Mouse (Mus musculus): ENCODE measurements around the gene Cdc42bpb.
A peak's percentile ranks its signal among the peaks of the same experiment; 100 is the strongest.

Gene Cdc42bpb

DNA sequence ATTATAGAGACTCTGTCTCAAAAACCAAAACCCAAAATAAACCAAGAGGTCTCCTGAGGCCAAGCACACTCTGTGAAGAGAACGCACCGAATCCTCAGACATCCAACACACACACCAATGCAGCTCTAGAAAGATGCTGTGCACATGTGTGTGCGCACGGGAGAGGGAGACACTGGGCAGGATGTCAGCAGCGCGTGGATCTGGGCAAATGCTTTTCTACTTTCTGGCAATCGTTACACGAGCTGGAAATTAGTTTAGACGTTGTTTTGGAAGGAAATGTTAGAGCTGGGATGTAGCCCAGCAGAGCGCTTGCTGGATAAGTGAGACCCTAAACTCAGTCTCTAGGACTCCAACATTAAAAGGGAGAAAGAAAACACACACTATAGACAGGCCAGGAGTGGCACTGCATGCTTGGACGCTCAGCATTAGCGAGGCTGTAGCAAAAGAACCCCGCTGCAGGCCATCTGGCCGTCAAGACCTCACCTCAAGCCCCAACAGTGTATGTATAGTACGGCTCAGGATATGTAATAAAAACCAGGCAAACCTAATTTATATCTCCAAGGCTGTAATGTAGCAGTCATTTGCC, 44.4 kb downstream of the Cdc42bpb start:
- no peak for DNase-seq

DNA sequence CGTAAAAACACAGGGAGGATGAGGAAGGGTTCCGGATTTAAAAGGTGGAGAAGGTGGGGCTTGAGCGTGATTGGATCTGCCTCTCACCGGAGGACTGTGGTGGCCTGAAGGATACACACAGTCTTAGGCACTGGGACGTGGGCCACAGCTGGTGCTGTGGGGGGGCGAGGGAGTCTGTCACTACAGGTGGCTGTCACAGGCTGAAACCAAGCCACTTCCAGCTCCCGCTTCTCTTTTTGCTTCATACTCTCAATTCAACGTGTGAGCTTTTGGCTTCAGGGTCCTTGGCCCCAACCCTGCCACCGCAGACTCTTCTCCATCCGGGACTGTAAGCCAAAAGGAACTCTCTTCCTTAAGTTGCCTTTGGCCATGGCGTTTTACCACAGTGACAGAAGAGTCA, 45.1 kb downstream of the Cdc42bpb start:
- no peak for DNase-seq

DNA sequence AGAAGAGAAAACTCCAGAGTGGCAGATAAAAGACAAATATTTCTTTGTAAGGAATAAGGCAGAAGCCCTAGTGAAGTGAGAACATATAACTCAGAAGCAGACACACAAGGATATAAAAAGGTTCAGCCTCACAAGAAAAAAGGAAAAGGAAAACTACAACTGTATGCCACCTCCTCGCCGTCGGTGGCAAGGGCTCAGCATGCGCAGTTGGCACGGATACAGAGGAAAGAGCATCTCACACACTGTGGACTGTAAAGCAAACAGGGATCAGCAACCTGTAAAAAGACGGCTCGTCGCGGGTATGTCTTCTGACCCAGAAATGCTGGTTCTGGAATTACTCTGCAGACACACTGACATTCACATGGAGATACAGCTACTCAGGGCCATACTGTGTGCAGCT, 45.9 kb downstream of the Cdc42bpb start:
- no peak for DNase-seq

DNA sequence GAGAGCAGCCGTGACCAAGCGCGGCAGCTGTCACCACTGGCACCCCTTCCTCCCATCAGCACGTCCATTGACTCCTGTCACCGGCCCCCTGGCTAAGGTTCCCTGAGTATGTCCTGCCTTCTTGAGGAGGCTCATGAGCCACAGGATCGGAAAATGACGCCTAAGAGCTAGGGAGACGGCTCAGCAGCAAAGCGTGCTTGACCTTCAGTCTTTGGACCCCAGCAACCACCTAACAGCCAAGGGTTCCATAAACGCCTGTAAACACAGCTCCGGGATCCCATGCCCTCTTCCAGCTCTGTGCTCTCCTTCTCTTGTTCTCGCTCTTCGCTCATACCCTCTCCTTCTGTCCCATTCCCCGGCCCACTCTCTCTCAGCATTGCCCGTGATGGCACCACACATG, 48.2 kb downstream of the Cdc42bpb start:
- DNase-seq, result no peak

DNA sequence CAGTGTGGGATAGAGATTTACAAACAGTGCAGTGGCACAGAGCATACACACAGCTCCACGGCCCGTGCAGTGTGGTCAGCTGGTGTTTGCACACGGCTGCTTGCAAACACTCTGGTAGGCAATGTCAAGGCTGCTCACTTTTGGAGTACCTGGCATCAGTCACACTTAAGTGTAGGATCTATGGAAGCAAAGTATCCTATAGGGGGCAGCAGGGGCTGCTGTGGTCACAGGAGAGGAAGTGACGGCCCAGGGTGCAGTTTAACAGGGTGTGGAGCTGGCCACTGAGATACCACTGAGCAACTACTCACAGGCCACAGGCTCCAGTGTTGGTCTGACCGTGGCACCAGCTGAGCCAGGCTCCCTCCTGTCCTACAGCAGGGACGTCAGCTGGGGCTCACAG, 49.2 kb downstream of the Cdc42bpb start:
- DNase-seq, result no peak

DNA sequence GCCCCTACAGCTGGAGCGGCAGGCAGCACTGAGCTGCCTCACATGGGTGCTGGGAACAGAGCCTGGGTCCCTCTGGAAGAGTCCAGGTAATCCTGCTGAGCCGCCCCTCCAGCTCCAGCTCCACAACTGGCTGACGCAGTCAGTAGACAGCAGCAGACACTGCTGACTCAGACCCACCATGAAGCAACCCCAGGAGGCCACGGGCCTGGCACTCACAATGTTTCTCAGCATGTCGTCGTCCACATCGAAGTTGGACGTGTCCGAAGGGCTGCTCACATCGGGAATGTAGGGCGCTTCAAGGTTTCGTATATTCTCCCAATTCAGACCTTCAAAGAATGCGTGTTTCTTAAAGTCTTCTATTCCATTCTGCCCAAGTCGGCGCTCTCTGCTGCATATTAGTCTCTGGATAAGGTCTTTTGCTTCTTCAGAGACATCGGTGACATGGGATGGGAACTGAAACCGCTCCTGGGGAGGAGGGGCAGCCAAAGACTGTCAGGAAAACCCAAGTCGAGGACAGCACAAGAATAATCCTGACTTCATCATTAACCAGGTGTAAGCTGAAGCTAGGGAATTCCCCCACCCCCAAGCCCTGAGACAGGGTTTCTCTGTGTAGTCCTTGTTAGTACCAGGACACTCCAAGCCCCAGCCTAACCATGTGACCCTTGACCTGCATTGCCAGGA, 51.6 kb downstream of the Cdc42bpb start:
- no peak for DNase-seq

DNA sequence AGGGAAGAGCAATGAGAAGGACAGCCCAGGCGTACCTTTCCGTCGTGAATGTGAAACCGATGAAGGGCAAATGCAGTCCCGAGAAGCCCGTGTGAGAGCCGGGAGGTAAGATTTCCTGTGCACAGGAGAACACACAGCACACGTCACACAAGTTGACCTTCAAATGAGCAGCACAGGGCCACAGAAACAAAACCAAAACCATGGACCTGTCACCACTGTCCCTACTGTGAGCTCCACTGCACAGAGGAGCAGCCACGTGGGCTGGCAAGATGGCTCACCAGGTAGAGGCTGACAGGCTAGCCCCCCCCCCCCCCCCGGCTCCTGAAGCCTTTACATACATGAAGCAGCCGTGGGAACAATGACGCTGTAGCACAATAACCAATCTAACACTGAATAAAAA, 52.6 kb downstream of the Cdc42bpb start:
- DNase-seq, result no peak

DNA sequence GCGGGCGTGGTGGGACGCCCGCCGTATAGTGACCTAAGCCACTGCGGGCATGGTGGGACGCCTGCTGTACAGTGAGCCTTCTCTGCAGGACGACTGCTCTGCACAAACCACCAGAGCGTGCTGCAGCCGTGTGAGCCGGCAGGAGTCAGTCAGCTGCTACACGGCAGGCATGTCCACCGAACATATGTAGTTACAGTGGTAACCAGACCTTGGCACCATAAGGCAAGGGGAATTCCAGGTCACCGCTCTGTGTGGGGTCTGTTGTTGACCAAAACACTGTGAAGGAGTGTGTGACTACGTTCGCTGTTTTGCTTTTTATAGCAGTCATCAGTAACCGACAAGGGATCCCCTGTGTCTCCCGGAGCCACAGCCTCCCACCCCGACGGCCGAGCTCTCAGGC, 53.0 kb downstream of the Cdc42bpb start:
- DNase-seq, result peak; percentile 67

DNA sequence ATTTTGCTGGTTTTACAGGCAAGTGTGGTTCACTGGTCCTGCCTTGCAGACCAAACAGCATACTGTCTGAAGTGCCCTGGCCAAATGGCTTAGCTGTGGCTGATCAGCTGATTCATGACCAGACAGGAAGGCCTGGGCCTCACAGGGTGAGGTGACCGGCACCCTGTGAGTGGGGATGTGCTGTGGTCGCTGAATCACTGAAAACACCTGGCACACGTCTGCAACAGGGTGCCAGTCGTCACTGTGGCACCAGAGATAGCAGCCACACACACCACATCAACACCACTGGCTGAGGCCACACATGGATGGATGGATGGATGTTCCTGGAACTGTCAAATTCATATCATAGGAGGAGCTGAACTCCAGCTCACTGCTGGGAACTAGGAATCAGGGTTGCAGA, 54.1 kb downstream of the Cdc42bpb start:
- DNase-seq, result no peak

DNA sequence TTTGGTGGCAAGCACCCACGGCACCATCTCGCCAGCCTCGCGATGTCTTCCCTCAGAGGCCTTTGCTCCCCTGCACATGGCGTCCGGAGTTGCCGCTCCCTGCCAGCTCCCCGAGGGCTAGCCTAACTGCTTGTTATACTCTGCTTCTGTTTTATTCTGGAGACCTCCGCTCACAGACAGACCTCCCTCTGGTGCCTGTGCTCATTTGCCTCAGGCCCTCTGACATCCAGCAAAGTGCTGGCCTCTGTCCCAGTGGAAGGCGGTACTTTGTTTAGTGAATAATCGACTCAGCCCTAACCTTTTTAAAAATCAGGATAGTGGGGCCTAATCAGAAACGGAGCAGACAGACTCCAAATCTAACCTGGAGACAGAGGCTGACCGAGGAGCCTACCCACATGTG, 55.7 kb downstream of the Cdc42bpb start:
- no peak for DNase-seq

DNA sequence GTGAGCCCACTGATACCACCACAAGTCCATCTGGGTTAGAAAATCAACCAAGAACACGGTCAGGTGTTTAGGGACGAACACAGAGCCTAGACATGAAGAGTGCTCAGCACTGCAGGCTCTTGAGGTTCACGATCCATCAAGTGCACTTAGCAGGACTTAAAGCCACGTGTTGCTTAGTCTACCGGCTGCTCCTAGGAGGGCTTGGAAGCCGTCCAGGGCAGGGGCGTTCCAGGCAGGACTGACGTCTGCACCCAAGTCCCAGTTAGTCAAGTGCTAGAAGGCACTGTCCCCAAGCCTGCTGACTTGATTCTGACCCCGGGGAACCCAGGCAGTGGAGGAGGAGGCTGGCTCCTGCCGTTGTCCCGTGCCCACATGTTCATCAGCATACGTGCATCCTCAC, 57.0 kb downstream of the Cdc42bpb start:
- DNase-seq, result no peak

DNA sequence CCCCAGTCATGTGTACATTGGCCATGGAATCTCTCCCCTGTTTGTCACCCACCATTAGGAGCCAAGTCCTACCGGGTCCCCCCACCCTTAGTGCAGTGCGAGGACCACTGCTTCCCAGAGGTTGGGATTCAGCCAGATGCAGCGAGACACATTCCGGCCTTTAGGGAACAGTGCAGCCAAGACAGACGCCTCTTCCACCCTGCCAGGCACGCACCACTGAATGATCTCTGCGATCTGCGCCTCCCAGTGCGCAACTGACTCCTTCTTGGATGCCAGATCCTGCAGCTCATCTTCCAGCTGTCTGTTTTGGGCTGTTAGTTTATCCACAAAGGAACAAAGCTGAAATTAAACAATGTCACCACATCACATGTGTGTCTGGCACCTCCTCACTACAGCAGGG, 59.8 kb downstream of the Cdc42bpb start:
- no peak for DNase-seq

DNA sequence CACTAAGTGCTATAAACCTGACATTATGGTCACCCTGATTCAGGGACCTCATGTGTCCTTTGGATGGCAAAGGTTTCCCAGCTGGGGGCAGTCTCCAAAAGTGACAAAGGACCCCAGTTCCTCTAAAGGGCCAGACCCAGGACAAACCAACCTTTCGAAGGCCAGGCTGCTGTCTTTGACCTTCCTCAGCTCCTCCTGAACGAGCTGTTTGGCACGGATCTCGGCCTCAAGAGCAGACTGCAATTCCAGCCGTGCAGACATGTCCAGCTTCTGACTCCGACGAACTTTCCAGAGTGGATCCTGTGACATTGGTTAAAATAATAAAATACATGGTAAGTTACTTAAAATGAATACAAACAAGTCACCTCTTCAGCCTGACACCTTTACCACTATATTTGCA, 63.2 kb downstream of the Cdc42bpb start:
- no peak for DNase-seq

DNA sequence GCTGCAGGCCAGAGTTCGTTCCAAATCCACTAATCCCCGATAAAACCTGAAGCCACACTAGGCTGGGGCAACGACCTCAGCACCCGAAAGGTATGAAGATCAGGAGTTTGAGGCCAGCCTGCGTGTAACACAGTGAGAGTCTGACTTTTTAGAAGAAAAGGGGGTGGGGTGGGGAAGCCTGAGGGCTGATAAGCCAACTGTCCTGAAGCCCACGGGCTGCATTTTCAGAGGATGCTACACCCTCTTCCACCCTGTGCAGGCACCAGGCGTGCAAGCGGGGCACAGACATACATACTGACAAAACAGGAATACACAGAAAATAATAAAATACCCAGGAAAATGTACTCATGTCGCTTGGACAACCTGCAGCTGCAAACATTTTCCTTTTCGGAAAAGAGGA, 65.7 kb downstream of the Cdc42bpb start:
- no peak for DNase-seq

DNA sequence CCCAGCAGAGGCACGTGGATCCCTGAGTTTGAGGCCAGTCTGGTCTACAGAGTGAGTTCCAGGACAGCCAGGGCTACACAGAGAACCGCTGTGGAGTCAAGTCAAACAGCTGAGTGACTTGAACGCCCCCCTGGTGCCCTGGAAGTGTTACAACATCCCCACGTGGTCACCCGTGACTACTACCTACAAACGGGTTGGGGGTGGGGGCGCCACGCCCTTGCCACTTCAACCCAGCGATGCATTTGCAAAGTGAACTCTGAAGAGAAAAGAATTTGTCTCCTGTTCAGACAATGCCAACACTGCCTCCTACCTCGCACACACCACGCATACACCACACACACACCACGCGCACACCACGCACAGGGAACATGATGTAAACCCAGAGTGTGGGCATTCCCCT, 67.6 kb downstream of the Cdc42bpb start:
- no peak for DNase-seq

DNA sequence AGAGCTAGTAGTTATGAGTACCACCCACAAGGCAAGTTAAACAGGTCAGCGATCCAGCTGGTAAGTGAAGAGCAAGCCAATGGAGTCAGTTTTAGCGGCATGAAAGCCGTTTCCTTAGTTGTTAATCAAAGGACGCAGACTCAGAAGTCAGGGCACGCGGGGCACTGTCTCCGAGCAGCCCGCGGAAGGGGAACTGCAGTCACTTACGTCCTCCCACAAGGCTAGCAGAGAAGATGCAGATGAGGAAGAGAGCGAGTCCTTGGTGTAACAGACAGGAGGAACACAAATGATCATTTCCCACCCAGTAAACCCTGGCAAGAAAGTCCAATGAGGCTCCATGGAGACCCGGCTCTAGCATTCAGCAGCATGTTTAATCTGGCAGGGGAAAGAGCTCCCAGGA, 68.3 kb downstream of the Cdc42bpb start:
- no peak for DNase-seq

DNA sequence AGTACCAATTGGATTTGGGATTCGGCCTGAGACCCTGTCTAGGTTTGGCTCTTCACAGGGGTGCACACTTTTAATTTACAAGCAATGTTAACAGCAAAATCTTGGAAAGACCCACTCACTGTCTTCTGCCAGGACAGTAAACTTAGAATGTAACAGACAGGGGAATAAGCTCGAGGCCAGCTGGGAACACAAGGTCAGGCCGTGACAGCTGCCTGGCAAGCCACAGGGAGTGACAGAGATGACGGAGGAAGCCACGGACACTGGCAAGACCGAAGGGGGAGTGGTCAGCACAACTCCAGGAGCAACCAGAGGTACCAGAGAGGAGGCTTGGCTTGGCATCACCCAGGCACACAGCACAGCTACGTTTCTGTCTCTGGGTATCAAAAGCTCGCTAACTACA, 70.7 kb downstream of the Cdc42bpb start:
- DNase-seq, result no peak

DNA sequence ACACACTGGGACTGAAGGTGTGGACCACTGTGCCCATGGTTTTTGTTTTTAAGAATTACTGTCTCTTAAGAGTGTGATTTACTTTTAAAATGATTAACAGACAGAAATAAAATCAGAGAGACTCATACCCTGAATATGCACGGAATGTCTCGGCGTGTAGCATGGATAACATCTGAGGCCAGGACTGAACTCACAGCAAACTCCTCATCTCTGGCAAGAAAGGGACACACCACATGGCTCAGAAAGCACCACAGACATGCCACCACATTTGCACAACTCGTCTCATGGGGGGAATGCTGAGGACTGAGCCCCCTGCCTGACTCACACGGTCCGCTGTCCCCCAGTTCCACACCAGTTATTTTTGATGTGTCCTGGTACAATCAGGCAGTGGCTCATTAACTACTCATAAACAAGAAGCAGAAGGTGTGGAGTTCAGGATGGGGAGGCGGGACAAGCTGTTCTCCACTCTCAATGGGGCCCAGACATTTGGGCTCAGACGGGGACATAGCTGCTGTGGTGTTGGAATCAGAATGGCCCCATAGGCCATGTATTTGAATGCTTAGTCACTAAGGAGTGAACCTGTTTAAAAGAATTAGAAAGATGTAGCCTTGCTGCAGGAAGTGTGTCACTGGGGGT, 73.7 kb downstream of the Cdc42bpb start:
- DNase-seq, result no peak

DNA sequence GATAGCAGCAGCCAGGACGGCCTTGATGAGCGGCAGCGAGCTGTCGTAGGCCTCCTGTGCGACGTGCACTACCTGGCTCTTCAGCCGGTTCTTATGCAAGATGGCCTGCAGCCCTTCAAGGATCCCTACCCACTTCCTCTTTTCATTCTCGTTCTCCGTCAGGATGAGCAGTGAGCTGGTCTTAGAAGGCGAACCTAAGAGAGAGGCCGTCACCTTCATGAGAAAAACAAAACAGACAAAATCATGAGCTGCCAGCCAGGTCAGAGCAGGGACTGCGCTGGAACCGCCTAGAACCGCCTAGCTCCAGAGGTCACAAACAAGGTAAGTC, 75.5 kb downstream of the Cdc42bpb start:
- DNase-seq, result no peak

DNA sequence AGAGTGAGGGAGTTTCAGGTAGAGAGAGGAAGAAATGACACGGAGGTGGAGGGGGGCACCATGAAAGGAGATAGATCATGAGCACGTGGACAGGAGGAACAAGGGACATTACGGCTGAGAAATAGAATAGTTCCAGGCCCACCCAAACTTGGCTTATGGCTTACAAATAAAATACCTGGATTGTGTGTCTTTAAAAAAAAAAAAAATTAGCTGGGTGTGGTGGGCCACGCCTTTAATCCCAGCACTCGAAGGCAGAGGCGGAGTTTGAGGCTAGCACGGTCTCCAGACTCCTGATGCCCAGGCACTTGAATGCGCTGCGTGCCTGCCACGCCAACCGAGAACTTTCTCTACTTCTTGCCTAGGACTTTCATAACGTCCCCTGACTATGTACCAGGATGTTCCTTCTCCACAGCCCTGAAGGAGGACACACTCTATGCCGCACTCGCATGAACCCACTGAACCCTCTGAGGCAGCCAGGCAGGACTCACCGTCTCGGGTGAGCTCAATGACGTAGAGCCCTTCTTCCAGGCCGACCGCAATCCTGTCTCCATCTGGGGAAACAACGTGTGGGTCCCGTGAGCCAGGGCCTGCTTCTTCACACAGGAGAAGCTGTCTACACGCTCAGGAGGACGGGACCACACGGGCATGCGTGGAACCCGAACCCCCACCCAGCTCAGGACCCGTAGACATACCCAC, 76.0 kb downstream of the Cdc42bpb start:
- DNase-seq, result no peak

DNA sequence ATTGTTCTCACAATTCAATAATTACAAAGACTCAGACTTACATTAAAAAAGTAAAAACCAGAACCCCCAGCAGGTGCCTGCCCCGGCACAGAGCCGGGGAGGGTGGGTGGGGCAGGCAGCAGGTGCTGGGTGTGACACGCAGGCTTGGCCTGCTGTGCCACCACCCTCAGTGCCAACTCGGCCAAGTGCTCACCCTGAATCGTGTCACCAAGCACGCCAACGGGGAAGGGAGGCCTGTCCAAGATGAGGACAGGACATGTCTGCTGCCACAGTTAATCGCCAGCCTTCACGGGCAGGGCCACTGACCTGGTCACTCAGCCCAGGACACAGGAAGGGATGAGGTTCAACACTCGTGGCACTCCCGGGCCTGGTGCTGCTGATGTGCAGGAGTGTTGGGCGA, 84.5 kb downstream of the Cdc42bpb start:
- DNase-seq, result peak; percentile 34

DNA sequence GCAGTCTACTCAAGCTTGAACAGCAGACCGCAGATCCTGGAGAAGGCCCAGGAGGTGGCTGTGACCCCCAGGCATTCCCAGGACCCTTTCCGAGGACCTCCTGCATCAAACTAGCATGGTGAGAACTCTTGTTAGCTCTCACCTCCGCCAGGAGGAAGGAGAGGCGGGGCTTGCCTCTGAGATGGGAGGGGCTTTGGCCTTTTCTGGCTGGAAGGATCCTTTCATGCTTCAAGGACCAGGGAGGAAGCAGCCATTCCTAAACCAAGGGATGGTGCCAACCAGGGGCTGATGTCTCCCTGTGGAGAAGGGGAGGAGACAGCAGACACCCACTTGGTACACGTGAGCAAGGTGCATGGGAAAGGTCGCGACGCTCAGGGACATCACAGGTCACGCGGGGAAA, 93.0 kb downstream of the Cdc42bpb start:
- no peak for DNase-seq

DNA sequence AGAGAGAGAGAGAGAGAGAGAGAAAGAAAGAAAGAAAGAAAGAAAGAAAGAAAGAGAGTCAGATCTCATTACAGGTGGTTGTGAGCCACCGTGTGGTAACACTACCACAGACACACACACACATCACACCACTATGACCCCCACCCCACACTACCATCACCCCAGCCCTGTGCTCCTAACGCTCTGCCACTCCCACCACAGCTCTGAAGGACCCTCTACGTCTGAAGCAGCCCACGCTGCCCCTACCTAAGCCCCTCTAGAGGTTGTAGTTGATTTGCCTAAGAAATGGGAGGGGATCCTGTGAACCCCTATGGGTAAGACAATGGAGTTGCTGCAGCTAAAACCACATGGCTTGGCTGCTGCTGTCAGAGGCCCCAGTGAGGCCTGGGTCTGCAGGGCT, 93.9 kb downstream of the Cdc42bpb start:
- no peak for DNase-seq

DNA sequence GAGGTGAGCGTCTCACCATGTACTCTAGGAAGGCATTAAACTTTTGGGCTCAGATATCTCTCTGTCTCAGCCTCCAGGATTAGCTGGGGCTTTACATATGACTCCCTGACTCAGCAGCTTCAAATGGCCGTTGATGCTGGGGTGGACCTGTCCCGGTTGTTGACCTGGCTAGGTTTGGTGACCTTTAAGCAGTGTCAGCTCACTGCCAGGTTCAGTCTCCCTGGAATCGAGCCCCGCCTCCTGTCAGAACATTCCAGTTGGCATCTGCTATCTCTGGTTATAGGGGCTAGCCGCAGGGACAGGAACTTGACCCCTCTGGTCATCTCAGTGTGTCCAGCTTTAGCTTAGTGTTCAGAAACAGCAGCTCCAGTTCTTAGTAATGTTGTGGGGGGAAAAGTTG, 101.1 kb downstream of the Cdc42bpb start:
- no peak for DNase-seq

All from cerebellum, adult 11 months (tissue).